Mouse (Mus musculus): ENCODE results near the gene Hoxa13. TPM values are rescaled to one million over a fixed set of nuclear protein-coding genes. Genes with fewer than 3 reads are reported as not detected.

The Hoxa13 gene
- polyA plus RNA-seq, 1 experiment = not detected

GRCm38 (mm10) chr6:52252775-52253376 lies 7.8 kb downstream of the Hoxa13 start:
- DNase-seq = no peak
- TF ChIP-seq CTCF (IDR thresholded peaks at IDR 0.05; ENCODE audit: borderline replicate concordance, control insufficient read depth, extremely low read depth, insufficient read depth, low read length, poor library complexity) (no peak), POLR2A (IDR thresholded peaks at IDR 0.05; ENCODE audit: control insufficient read depth, extremely low read depth, insufficient read depth, low read length, poor library complexity) (no peak)
- no peak overlapping the region for H3K27ac ChIP-seq (ENCODE audit: control insufficient read depth, insufficient read depth, low read length)
- no peak overlapping the region for H3K4me3 ChIP-seq (ENCODE audit: control insufficient read depth, insufficient read depth, low read length)
- peaks cover 3% of the 10 kb centered on the region; the same call in 1 of the 2 replicates for H3K4me1 ChIP-seq (replicated peaks; ENCODE audit: control insufficient read depth, insufficient read depth, low read length)
- 5% methylated on average over 35 of the region's 35 CpGs for WGBS
- no peaks in the 10 kb centered on the region for H3K36me3 ChIP-seq (ENCODE audit: control insufficient read depth, insufficient read depth, low read length)
- H3K27me3 ChIP-seq (ENCODE audit: control insufficient read depth, insufficient read depth, low read length) = peaks cover 41% of the 10 kb centered on the region

GRCm38 (mm10) chr6:52252016-52252774 lies 8.5 kb downstream of the Hoxa13 start:
- no peak overlapping the region for H3K27ac ChIP-seq (ENCODE audit: control insufficient read depth, insufficient read depth, low read length)
- no peak for TF ChIP-seq CTCF (IDR thresholded peaks at IDR 0.05; ENCODE audit: borderline replicate concordance, control insufficient read depth, extremely low read depth, insufficient read depth, low read length, poor library complexity)
- TF ChIP-seq POLR2A (IDR thresholded peaks at IDR 0.05; ENCODE audit: control insufficient read depth, extremely low read depth, insufficient read depth, low read length, poor library complexity) = no peak
- DNase-seq = no peak
- H3K4me3 ChIP-seq (ENCODE audit: control insufficient read depth, insufficient read depth, low read length) = no peak overlapping the region
- peaks cover 44% of the 10 kb centered on the region for H3K27me3 ChIP-seq (ENCODE audit: control insufficient read depth, insufficient read depth, low read length)
- WGBS = 12% methylated on average over 24 of the region's 24 CpGs
- no peaks in the 10 kb centered on the region for H3K36me3 ChIP-seq (ENCODE audit: control insufficient read depth, insufficient read depth, low read length)
- peaks cover 3% of the 10 kb centered on the region; the same call in 1 of the 2 replicates for H3K4me1 ChIP-seq (replicated peaks; ENCODE audit: control insufficient read depth, insufficient read depth, low read length)

GRCm38 (mm10) chr6:52251177-52251879 lies 9.4 kb downstream of the Hoxa13 start:
- peaks cover 52% of the 10 kb centered on the region for H3K27me3 ChIP-seq (ENCODE audit: control insufficient read depth, insufficient read depth, low read length)

GRCm38 (mm10) chr6:52249826-52250225 lies 10.9 kb downstream of the Hoxa13 start:
- no peak for DNase-seq
- Histone ChIP-seq H3K27me3 (ENCODE audit: control insufficient read depth, insufficient read depth, low read length) (peaks cover 67% of the 10 kb centered on the region), H3K36me3 (ENCODE audit: control insufficient read depth, insufficient read depth, low read length) (no peaks in the 10 kb centered on the region), H3K27ac (ENCODE audit: control insufficient read depth, insufficient read depth, low read length) (no peak overlapping the region), H3K4me1 (replicated peaks; ENCODE audit: control insufficient read depth, insufficient read depth, low read length) (peaks cover 15% of the 10 kb centered on the region), H3K4me3 (ENCODE audit: control insufficient read depth, insufficient read depth, low read length) (no peak overlapping the region)
- WGBS = 15% methylated on average over 4 of the region's 4 CpGs
- no peak for TF ChIP-seq CTCF (IDR thresholded peaks at IDR 0.05; ENCODE audit: borderline replicate concordance, control insufficient read depth, extremely low read depth, insufficient read depth, low read length, poor library complexity)
- TF ChIP-seq POLR2A (IDR thresholded peaks at IDR 0.05; ENCODE audit: control insufficient read depth, extremely low read depth, insufficient read depth, low read length, poor library complexity) = no peak

More at GRCm38 (mm10) chr6:52251177-52251879, 9.4 kb downstream of the Hoxa13 start:
- H3K36me3 ChIP-seq (ENCODE audit: control insufficient read depth, insufficient read depth, low read length) = no peaks in the 10 kb centered on the region
- no peak for DNase-seq
- H3K4me1 ChIP-seq (replicated peaks; ENCODE audit: control insufficient read depth, insufficient read depth, low read length) = peaks cover 3% of the 10 kb centered on the region; the same call in 1 of the 2 replicates
- WGBS = 19% methylated on average over 7 of the region's 7 CpGs
- H3K27ac ChIP-seq (ENCODE audit: control insufficient read depth, insufficient read depth, low read length) = no peak overlapping the region
- H3K4me3 ChIP-seq (ENCODE audit: control insufficient read depth, insufficient read depth, low read length) = no peak overlapping the region
- no peak for TF ChIP-seq POLR2A (IDR thresholded peaks at IDR 0.05; ENCODE audit: control insufficient read depth, extremely low read depth, insufficient read depth, low read length, poor library complexity)
- no peak for TF ChIP-seq CTCF (IDR thresholded peaks at IDR 0.05; ENCODE audit: borderline replicate concordance, control insufficient read depth, extremely low read depth, insufficient read depth, low read length, poor library complexity)

- peaks cover 71% of the 10 kb centered on the region for H3K27me3 ChIP-seq (ENCODE audit: control insufficient read depth, insufficient read depth, low read length)
Observed at GRCm38 (mm10) chr6:52249415-52249738, 11.3 kb downstream of the Hoxa13 start.

GRCm38 (mm10) chr6:52248638-52249414 lies 11.9 kb downstream of the Hoxa13 start:
- Histone ChIP-seq H3K27me3 (ENCODE audit: control insufficient read depth, insufficient read depth, low read length) (peaks cover 66% of the 10 kb centered on the region), H3K27ac (ENCODE audit: control insufficient read depth, insufficient read depth, low read length) (no peak overlapping the region), H3K36me3 (ENCODE audit: control insufficient read depth, insufficient read depth, low read length) (no peaks in the 10 kb centered on the region), H3K4me1 (replicated peaks; ENCODE audit: control insufficient read depth, insufficient read depth, low read length) (peaks cover 16% of the 10 kb centered on the region), H3K4me3 (ENCODE audit: control insufficient read depth, insufficient read depth, low read length) (no peak overlapping the region)
- DNase-seq = no peak
- TF ChIP-seq CTCF (IDR thresholded peaks at IDR 0.05; ENCODE audit: borderline replicate concordance, control insufficient read depth, extremely low read depth, insufficient read depth, low read length, poor library complexity) (no peak), POLR2A (IDR thresholded peaks at IDR 0.05; ENCODE audit: control insufficient read depth, extremely low read depth, insufficient read depth, low read length, poor library complexity) (no peak)
- WGBS = 8% methylated on average over 27 of the region's 27 CpGs

More at GRCm38 (mm10) chr6:52249415-52249738, 11.3 kb downstream of the Hoxa13 start:
- H3K4me3 ChIP-seq (ENCODE audit: control insufficient read depth, insufficient read depth, low read length) = no peak overlapping the region
- 4% methylated on average over 16 of the region's 16 CpGs for WGBS
- DNase-seq = no peak
- TF ChIP-seq POLR2A (IDR thresholded peaks at IDR 0.05; ENCODE audit: control insufficient read depth, extremely low read depth, insufficient read depth, low read length, poor library complexity) = no peak
- no peak for TF ChIP-seq CTCF (IDR thresholded peaks at IDR 0.05; ENCODE audit: borderline replicate concordance, control insufficient read depth, extremely low read depth, insufficient read depth, low read length, poor library complexity)
- H3K4me1 ChIP-seq (replicated peaks; ENCODE audit: control insufficient read depth, insufficient read depth, low read length) = peaks cover 16% of the 10 kb centered on the region
- no peaks in the 10 kb centered on the region for H3K36me3 ChIP-seq (ENCODE audit: control insufficient read depth, insufficient read depth, low read length)
- no peak overlapping the region for H3K27ac ChIP-seq (ENCODE audit: control insufficient read depth, insufficient read depth, low read length)

All from thymus, adult 2 months (tissue).